27 mouse cellular contexts compared by ENCODE assay signal in the genomic region with DNA sequence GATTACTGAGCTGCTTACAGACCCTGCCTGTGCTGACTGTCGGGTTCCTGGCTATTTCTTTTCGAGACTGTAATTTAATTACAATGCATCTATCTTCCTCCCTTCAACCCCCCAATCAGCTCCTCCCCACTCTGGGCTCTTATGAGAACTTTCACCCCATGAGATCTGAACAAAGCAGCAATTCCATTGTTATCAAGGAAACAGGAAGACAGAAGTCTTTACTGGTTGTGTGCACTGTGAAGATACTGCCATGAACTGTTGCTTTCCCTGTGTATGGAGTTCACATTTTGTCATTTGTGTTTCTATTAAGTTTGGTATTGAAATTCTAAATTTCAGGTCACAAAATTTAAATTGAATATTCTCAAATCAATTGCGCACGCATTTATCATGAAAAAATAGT.
DNase-seq lines count a peak whose midpoint lies in the region; ATAC-seq and TF ChIP-seq lines count a peak whose summit lies in the region.
"Had no signal": no experiment of that assay in that cellular context is flagged by ENCODE, and none has a peak within 500 bp of the region (broad histone marks: within the 10 kb centered on the region; RNA-seq: fewer than 3 reads in every experiment).

No protein-coding gene starts in this region.

- H3K9ac ChIP-seq in heart, postnatal 0 days (replicated peaks; ENCODE audit: low read depth, low read length) = no peak overlapping the region
- no peak overlapping the region for H3K9ac ChIP-seq in heart, adult 2 months (ENCODE audit: low read depth, low read length)
- no peak overlapping the region for H3K9ac ChIP-seq in liver, embryonic 15.5 days
- H3K9ac ChIP-seq: embryonic facial prominence, embryonic 13.5 days; forebrain, embryonic 12.5 days; forebrain, embryonic 15.5 days; hindbrain, embryonic 14.5 days had no signal

- no peak overlapping the region for H3K4me3 ChIP-seq in heart, postnatal 0 days (ENCODE audit: low read depth, low read length)
- no peak overlapping the region for H3K4me3 ChIP-seq in heart, adult 2 months
- H3K4me3 ChIP-seq in liver, embryonic 15.5 days (replicated peaks) = no peak overlapping the region
- H3K4me3 ChIP-seq: embryonic facial prominence, embryonic 10.5 days; embryonic facial prominence, embryonic 13.5 days; erythroblast, embryonic 14.5 days; forebrain, embryonic 12.5 days; forebrain, embryonic 15.5 days had no signal

- intact Hi-C loops in heart, adult 2 months (cut with DNase I) = no loop called here

- ATAC-seq in heart, postnatal 0 days (ENCODE audit: insufficient read depth, low read depth) = peak; percentile 57
- peak; percentile 34; the same call in 1 of the 2 replicates for ATAC-seq in liver, embryonic 15.5 days (ENCODE audit: insufficient read depth)
- ATAC-seq: activated CD4-positive, CD25-positive, alpha-beta regulatory T cell, adult 4 months; CD4-positive, CD25-positive, alpha-beta regulatory T cell, adult 4 months; forebrain, embryonic 15.5 days; hindbrain, postnatal 0 days; inflammation-experienced regulatory T-cells, adult 6 months had no signal

- no peak overlapping the region for H3K27ac ChIP-seq in heart, postnatal 0 days (ENCODE audit: low read depth)
- no peak overlapping the region for H3K27ac ChIP-seq in heart, adult 2 months
- no peak overlapping the region for H3K27ac ChIP-seq in liver, embryonic 15.5 days (replicated peaks)
- H3K27ac ChIP-seq: embryonic facial prominence, embryonic 10.5 days; embryonic facial prominence, embryonic 13.5 days; forebrain, embryonic 12.5 days; forebrain, embryonic 15.5 days; hindbrain, embryonic 14.5 days; hindbrain, postnatal 0 days had no signal

- no peak for DNase-seq in heart, postnatal 0 days (ENCODE audit: low spot score)
- DNase-seq in heart, adult 2 months = no peak
- DNase-seq in retina, embryonic 14.5 days (ENCODE audit: low spot score) = peak; percentile 20
- no peak for DNase-seq in retina, postnatal 1 day
- DNase-seq in layer of hippocampus, adult 9-11 months = no peak
- no peak for DNase-seq in right cerebral cortex, postnatal 10 days (ENCODE audit: low spot score in 2 of 2)
- DNase-seq: adrenal gland, adult 8-10 months; adrenal gland, postnatal 25 days; cerebellum, adult 11-12 months; cerebellum, adult 8-10 months; cerebellum, postnatal 10 days; cerebellum, postnatal 36 days; embryo, embryonic 11 days; gastrocnemius, postnatal 36 days; heart, postnatal 14 days; heart, postnatal 4 days had no signal

- H3K4me1 ChIP-seq in heart, postnatal 0 days (ENCODE audit: control insufficient read depth, insufficient read depth) = no peaks in the 10 kb centered on the region
- H3K4me1 ChIP-seq in heart, adult 2 months (ENCODE audit: control insufficient read depth, insufficient read depth, low read length) = peaks cover 1% of the 10 kb centered on the region; the same call in 1 of the 2 replicates
- H3K4me1 ChIP-seq in liver, embryonic 15.5 days (replicated peaks) = no peaks in the 10 kb centered on the region
- H3K4me1 ChIP-seq: forebrain, embryonic 12.5 days; forebrain, embryonic 15.5 days had no signal

- H3K9me3 ChIP-seq in heart, postnatal 0 days (replicated peaks; ENCODE audit: control insufficient read depth, low read length) = no peaks in the 10 kb centered on the region
- H3K9me3 ChIP-seq in liver, embryonic 15.5 days (replicated peaks) = no peaks in the 10 kb centered on the region
- H3K9me3 ChIP-seq: embryonic facial prominence, embryonic 10.5 days; embryonic facial prominence, embryonic 13.5 days; forebrain, embryonic 12.5 days; forebrain, embryonic 15.5 days had no signal

- 56% methylated on average over 4 of the region's 4 CpGs for WGBS in heart, postnatal 0 days
- WGBS in heart, adult 2 months = 57% methylated on average over 4 of the region's 4 CpGs
- WGBS in liver, embryonic 15.5 days (ENCODE audit: insufficient replicate concordance) = 53% methylated on average over 4 of the region's 4 CpGs

- no peak for TF ChIP-seq EP300 in heart, postnatal 0 days (IDR thresholded peaks at IDR 0.05; ENCODE audit: low read depth)
- no peak for TF ChIP-seq EP300 in heart, adult 2 months (IDR thresholded peaks at IDR 0.05; ENCODE audit: insufficient read depth, low read depth, low read length)

- H3K27me3 ChIP-seq in heart, postnatal 0 days (ENCODE audit: control insufficient read depth, insufficient read depth, low read length) = no peaks in the 10 kb centered on the region
- H3K27me3 ChIP-seq in heart, adult 2 months (ENCODE audit: control insufficient read depth, insufficient read depth, low read length) = no peaks in the 10 kb centered on the region
- no peaks in the 10 kb centered on the region for H3K27me3 ChIP-seq in liver, embryonic 15.5 days
- H3K27me3 ChIP-seq: embryonic facial prominence, embryonic 13.5 days; forebrain, embryonic 12.5 days; forebrain, embryonic 15.5 days had no signal

- H3K4me2 ChIP-seq in heart, postnatal 0 days (ENCODE audit: low read depth, low read length) = no peak overlapping the region
- H3K4me2 ChIP-seq in liver, embryonic 15.5 days = no peak overlapping the region
- H3K4me2 ChIP-seq: embryonic facial prominence, embryonic 13.5 days; forebrain, embryonic 12.5 days; forebrain, embryonic 15.5 days; hindbrain, embryonic 14.5 days had no signal

- no peaks in the 10 kb centered on the region for H3K79me2 ChIP-seq in heart, adult 2 months (replicated peaks; ENCODE audit: control insufficient read depth, insufficient read depth, low read length)

- TF ChIP-seq CTCF in heart, postnatal 0 days (IDR thresholded peaks at IDR 0.05; ENCODE audit: low read depth) = no peak
- TF ChIP-seq CTCF in heart, adult 2 months (IDR thresholded peaks at IDR 0.05) = no peak

- no peak for TF ChIP-seq POLR2A in heart, adult 2 months (IDR thresholded peaks at IDR 0.05; ENCODE audit: insufficient read depth, low read depth, low read length)

- no peaks in the 10 kb centered on the region for H3K36me3 ChIP-seq in heart, postnatal 0 days (replicated peaks; ENCODE audit: control insufficient read depth, insufficient read depth, low read length)
- H3K36me3 ChIP-seq in heart, adult 2 months (ENCODE audit: control insufficient read depth, insufficient read depth, low read length) = no peaks in the 10 kb centered on the region
- H3K36me3 ChIP-seq in liver, embryonic 15.5 days (replicated peaks) = no peaks in the 10 kb centered on the region
- H3K36me3 ChIP-seq: embryonic facial prominence, embryonic 10.5 days; embryonic facial prominence, embryonic 13.5 days; forebrain, embryonic 12.5 days; forebrain, embryonic 15.5 days had no signal
